ENCODE assay signal across 10 mouse cellular contexts in the genomic region with DNA sequence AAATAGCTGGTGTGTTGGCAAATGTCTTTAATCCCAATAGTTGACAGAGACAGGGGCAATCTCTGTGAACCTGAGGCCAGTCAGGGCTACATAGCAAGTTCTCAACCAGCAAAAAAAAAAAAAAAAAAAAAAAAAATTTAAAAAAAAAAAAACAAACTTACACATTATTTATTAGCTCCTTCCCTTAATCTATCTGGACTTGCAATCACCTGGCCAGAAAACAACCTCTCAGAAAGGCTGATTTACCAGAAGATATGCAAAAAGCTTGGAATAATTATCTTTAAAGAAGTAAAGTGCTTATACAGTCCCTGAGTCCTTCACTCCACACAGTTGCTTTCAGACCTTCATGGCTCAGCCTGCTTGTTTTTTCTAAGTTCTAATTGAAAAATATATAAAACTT. TPM values are rescaled to one million over a fixed set of nuclear protein-coding genes. Genes with fewer than 3 reads are reported as not detected.
DNase-seq lines count a peak whose midpoint lies in the region; ATAC-seq and TF ChIP-seq lines count a peak whose summit lies in the region.
"Had no signal": no experiment of that assay in that cellular context is flagged by ENCODE, and none has a peak within 500 bp of the region (broad histone marks: within the 10 kb centered on the region; RNA-seq: fewer than 3 reads in every experiment).

No protein-coding gene starts in this region.

- H3K27me3 ChIP-seq in lung, postnatal 0 days (replicated peaks; ENCODE audit: insufficient read depth, low read length) = no peaks in the 10 kb centered on the region
- no peaks in the 10 kb centered on the region for H3K27me3 ChIP-seq in forebrain, embryonic 13.5 days
- H3K27me3 ChIP-seq in liver, embryonic 12.5 days (replicated peaks) = no peaks in the 10 kb centered on the region

- TF ChIP-seq CTCF in lung, postnatal 0 days (IDR thresholded peaks at IDR 0.05) = no peak

- no peak for DNase-seq in lung, postnatal 0 days (ENCODE audit: low spot score)
- no peak for DNase-seq in lung, postnatal 4 days
- no peak for DNase-seq in embryo, embryonic 10.5 days (ENCODE audit: low spot score)
- DNase-seq in right cerebral cortex, adult 18-20 months = no peak
- no peak for DNase-seq in ovary, postnatal 36 days (ENCODE audit: low spot score)
- DNase-seq: adrenal gland, postnatal 10 days; gastrocnemius, postnatal 10 days; thymus, adult 18-20 months had no signal

- H3K9ac ChIP-seq in lung, postnatal 0 days (replicated peaks; ENCODE audit: low read depth) = no peak overlapping the region
- H3K9ac ChIP-seq in forebrain, embryonic 13.5 days = peak overlapping the region; percentile 93
- H3K9ac ChIP-seq in liver, embryonic 12.5 days = peak overlapping the region; percentile 96

- H3K4me3 ChIP-seq in lung, postnatal 0 days (ENCODE audit: low read depth, low read length) = peak overlapping the region; percentile 64
- peak overlapping the region; percentile 89 for H3K4me3 ChIP-seq in forebrain, embryonic 13.5 days
- peak overlapping the region; percentile 88 for H3K4me3 ChIP-seq in liver, embryonic 12.5 days

- H3K36me3 ChIP-seq in lung, postnatal 0 days (ENCODE audit: insufficient read depth, low read length) = no peaks in the 10 kb centered on the region
- H3K36me3 ChIP-seq in forebrain, embryonic 13.5 days (ENCODE audit: poor library complexity, severe bottlenecking) = no peaks in the 10 kb centered on the region
- peaks cover 13% of the 10 kb centered on the region; the same call in 1 of the 2 replicates for H3K36me3 ChIP-seq in liver, embryonic 12.5 days

- no peaks in the 10 kb centered on the region; the same call in 1 of the 2 replicates for H3K4me1 ChIP-seq in lung, postnatal 0 days (ENCODE audit: insufficient read depth, low read depth, low read length)
- peaks cover 34% of the 10 kb centered on the region for H3K4me1 ChIP-seq in forebrain, embryonic 13.5 days
- peaks cover 58% of the 10 kb centered on the region for H3K4me1 ChIP-seq in liver, embryonic 12.5 days

- no peak overlapping the region for H3K27ac ChIP-seq in lung, postnatal 0 days (ENCODE audit: low read length)
- no peak overlapping the region for H3K27ac ChIP-seq in forebrain, embryonic 13.5 days
- no peak overlapping the region for H3K27ac ChIP-seq in liver, embryonic 12.5 days

- no peaks in the 10 kb centered on the region for H3K9me3 ChIP-seq in lung, postnatal 0 days (ENCODE audit: low read length)
- no peaks in the 10 kb centered on the region for H3K9me3 ChIP-seq in forebrain, embryonic 13.5 days (replicated peaks)
- H3K9me3 ChIP-seq in liver, embryonic 12.5 days (replicated peaks) = no peaks in the 10 kb centered on the region

- TF ChIP-seq EP300 in lung, postnatal 0 days (IDR thresholded peaks at IDR 0.05) = no peak

- no peak for ATAC-seq in lung, postnatal 0 days
- ATAC-seq in forebrain, embryonic 13.5 days = no peak
- no peak for ATAC-seq in liver, embryonic 12.5 days

- H3K4me2 ChIP-seq in lung, postnatal 0 days (replicated peaks; ENCODE audit: low read depth, low read length) = peak overlapping the region; percentile 74
- H3K4me2 ChIP-seq in forebrain, embryonic 13.5 days = peak overlapping the region; percentile 73
- H3K4me2 ChIP-seq in liver, embryonic 12.5 days = peak overlapping the region; percentile 96

RNA-seq across cellular contexts. Expression of a gene that starts 1.7 kb away (rescaled TPM):
- 87.1 and 99.2 TPM in 2 replicates for polyA plus RNA-seq in lung, postnatal 0 days (2015; fragmentation: Nextera tagmentation; extraction: Ambion mirVana)
- 199 and 201 TPM in 2 replicates for polyA plus RNA-seq in forebrain, embryonic 13.5 days (2015; fragmentation: Nextera tagmentation; extraction: Ambion mirVana)
- 105 TPM in 2 replicates for polyA plus RNA-seq in liver, embryonic 12.5 days (2016; fragmentation: Nextera tagmentation; extraction: Ambion mirVana)

RNA-seq across cellular contexts. Expression of a gene that starts 1.7 kb away (rescaled TPM):
- polyA plus RNA-seq in lung, postnatal 0 days (2015; fragmentation: Nextera tagmentation; extraction: Ambion mirVana) = 4.8 and 6.3 TPM in 2 replicates
- polyA plus RNA-seq in forebrain, embryonic 13.5 days (2015; fragmentation: Nextera tagmentation; extraction: Ambion mirVana) = 8.4 and 9.5 TPM in 2 replicates
- polyA plus RNA-seq in liver, embryonic 12.5 days (2016; fragmentation: Nextera tagmentation; extraction: Ambion mirVana) = 10.1 and 10.5 TPM in 2 replicates

RNA-seq across cellular contexts. Expression of a gene that starts 9.9 kb away (rescaled TPM):
- polyA plus RNA-seq in lung, postnatal 0 days (2015; fragmentation: Nextera tagmentation; extraction: Ambion mirVana) = 0.53 and 0.81 TPM in 2 replicates
- polyA plus RNA-seq in forebrain, embryonic 13.5 days (2015; fragmentation: Nextera tagmentation; extraction: Ambion mirVana) = 2.0 and 2.2 TPM in 2 replicates
- polyA plus RNA-seq in liver, embryonic 12.5 days (2016; fragmentation: Nextera tagmentation; extraction: Ambion mirVana) = 1.2 and 1.3 TPM in 2 replicates

RNA-seq across cellular contexts. Expression of a gene that starts 37.6 kb away (rescaled TPM):
- 96.7 and 97.3 TPM in 2 replicates for polyA plus RNA-seq in lung, postnatal 0 days (2015; fragmentation: Nextera tagmentation; extraction: Ambion mirVana)
- 129 and 130 TPM in 2 replicates for polyA plus RNA-seq in forebrain, embryonic 13.5 days (2015; fragmentation: Nextera tagmentation; extraction: Ambion mirVana)
- 49.2 TPM in 2 replicates for polyA plus RNA-seq in liver, embryonic 12.5 days (2016; fragmentation: Nextera tagmentation; extraction: Ambion mirVana)
